Mouse (Mus musculus): ENCODE data around the gene Plbd2.

DNA sequence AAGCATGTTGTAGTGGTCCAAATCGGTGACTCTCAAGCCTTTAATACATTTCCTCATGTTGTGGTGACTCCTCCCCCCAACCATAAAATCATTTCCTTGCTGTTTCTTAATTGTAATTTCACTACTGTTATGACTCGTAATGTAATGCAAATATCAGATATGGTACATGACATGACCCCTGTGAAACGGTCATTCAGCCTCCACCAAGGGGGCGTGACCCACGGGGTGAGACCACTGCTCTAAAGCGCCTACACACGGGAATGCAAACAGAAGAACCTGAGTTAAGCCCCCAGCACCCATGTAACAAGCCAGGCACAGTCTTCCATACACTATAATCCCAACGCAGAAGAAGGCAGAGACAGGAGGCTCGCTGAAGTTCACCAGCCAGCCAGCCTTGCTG lies 2.4 kb upstream of the Plbd2 start:
- TF ChIP-seq CTCF (IDR thresholded peaks at IDR 0.05; ENCODE audit: control insufficient read depth, insufficient read depth, low read length): no peak
- no peak for TF ChIP-seq POLR2A (IDR thresholded peaks at IDR 0.05; ENCODE audit: borderline replicate concordance, control insufficient read depth, low read depth, low read length)
